Mouse (Mus musculus) heart, embryonic 11.5 days (tissue): ENCODE results near the gene Ing5. TPM values are rescaled to one million over a fixed set of nuclear protein-coding genes. Genes with fewer than 3 reads are reported as not detected.

Experiments
- ATAC-seq: fragments of 200-750 bp; cut with Nextera tagmentation; replicated peaks from 2 replicates; pipeline ENCODE4 v1.8.0; 2017; ENCODE audit warnings: moderate library complexity; ENCODE audit not compliant: insufficient number of reproducible peaks, low FRiP score, low TSS enrichment
- H3K27ac ChIP-seq: fragments of 300-500 bp; sonication (generic); 2 replicates; pipeline ENCODE4 v1.5.1; 2014; ENCODE audit warnings: mild to moderate bottlenecking, low read depth, low read length
- H3K27me3 ChIP-seq: fragments of 300-500 bp; sonication (generic); 2 replicates; pipeline ENCODE4 v1.6.1; 2014; ENCODE audit warnings: mild to moderate bottlenecking, low read length, mixed read lengths; ENCODE audit not compliant: control insufficient read depth, insufficient read depth
- H3K36me3 ChIP-seq: fragments of 300-500 bp; sonication (generic); 2 replicates; pipeline ENCODE4 v1.6.1; 2014; ENCODE audit warnings: mild to moderate bottlenecking, low read length, moderate library complexity, mixed read lengths; ENCODE audit not compliant: control insufficient read depth, insufficient read depth
- H3K4me1 ChIP-seq: fragments of 300-500 bp; sonication (generic); 2 replicates; pipeline ENCODE4 v1.6.1; 2014; ENCODE audit warnings: low read length; ENCODE audit not compliant: control insufficient read depth, insufficient read depth
- H3K4me2 ChIP-seq: fragments of 300-500 bp; sonication (generic); 2 replicates; pipeline ENCODE4 v1.6.1; 2014; ENCODE audit warnings: mild to moderate bottlenecking, moderate library complexity
- H3K4me3 ChIP-seq: fragments of 300-500 bp; sonication (generic); 2 replicates; pipeline ENCODE4 v1.5.1; 2014; ENCODE audit warnings: low read depth, low read length
- H3K9ac ChIP-seq: fragments of 300-500 bp; sonication (generic); 2 replicates; pipeline ENCODE4 v1.6.1; 2014; ENCODE audit warnings: mild to moderate bottlenecking, low read depth, low read length, moderate library complexity
- H3K9me3 ChIP-seq: fragments of 300-500 bp; sonication (generic); replicated peaks from 2 replicates; pipeline ENCODE4 v1.6.1; 2016; ENCODE audit warnings: low read length; ENCODE audit not compliant: control insufficient read depth
- WGBS: fragments of 180-500 bp; shearing (Covaris S2); extraction: QIAGEN DNeasy Blood & Tissue Kit; methylation state at CpG from one replicate; pipeline ENCODE4 v1.1.7; 2014; ENCODE audit not compliant: insufficient replicate concordance; 5-methylcytosine and 5-hydroxymethylcytosine counted together
- polyA plus RNA-seq: library from polyadenylated mRNA; unstranded; fragments of >200 nt; fragmentation: Nextera tagmentation; extraction: Ambion mirVana; gene quantifications from 2 replicates; pipeline ENCODE4 v1.2.1, GENCODE M21; 2014

The Ing5 gene
- polyA plus RNA-seq, 1 experiment from 2014 or later: 15.5 TPM

DNA sequence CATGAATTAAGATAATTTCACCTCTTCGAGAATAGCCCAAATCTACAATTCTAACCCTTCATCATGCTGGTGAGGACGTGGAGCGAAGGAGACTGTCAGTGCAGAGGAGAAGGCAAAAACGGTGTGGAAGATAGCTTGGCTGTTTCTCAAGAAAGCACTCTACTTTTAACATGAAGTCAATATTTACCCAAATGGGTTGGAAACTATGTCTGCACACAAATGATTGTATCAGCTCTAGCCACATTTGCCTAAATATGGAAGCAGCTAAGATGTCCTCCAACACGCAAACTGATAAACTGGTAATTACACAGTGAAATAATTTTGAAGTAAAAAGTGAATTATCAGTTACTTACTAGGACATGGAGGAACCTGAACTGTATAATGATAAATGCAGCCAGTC, 994 bp upstream of the Ing5 start:
- peaks cover 18% of the 10 kb centered on the region for H3K4me1 ChIP-seq
- peak overlapping the region; percentile 75; the same call in 1 of the 2 replicates for H3K4me3 ChIP-seq
- no peak overlapping the region for H3K9ac ChIP-seq
- H3K27ac ChIP-seq: peak overlapping the region; percentile 91; the same call in 1 of the 2 replicates
- peaks cover 13% of the 10 kb centered on the region for H3K36me3 ChIP-seq
- 79% methylated on average over 5 of the region's 5 CpGs for WGBS
- H3K9me3 ChIP-seq: no peaks in the 10 kb centered on the region
- H3K4me2 ChIP-seq: peak overlapping the region; percentile 81
- H3K27me3 ChIP-seq: no peaks in the 10 kb centered on the region
- no peak for ATAC-seq

GRCm38 (mm10) chr1:93804818-93805217, 1.1 kb downstream of the Ing5 start:
- Histone ChIP-seq H3K27me3 (no peaks in the 10 kb centered on the region), H3K4me2 (peak overlapping the region; percentile 81), H3K4me3 (peak overlapping the region; percentile 75), H3K9me3 (no peaks in the 10 kb centered on the region), H3K27ac (peak overlapping the region; percentile 97), H3K4me1 (peaks cover 18% of the 10 kb centered on the region), H3K36me3 (peaks cover 20% of the 10 kb centered on the region), H3K9ac (peak overlapping the region; percentile 91)
- 60% methylated on average over 4 of the region's 4 CpGs for WGBS
- ATAC-seq: no peak

DNA sequence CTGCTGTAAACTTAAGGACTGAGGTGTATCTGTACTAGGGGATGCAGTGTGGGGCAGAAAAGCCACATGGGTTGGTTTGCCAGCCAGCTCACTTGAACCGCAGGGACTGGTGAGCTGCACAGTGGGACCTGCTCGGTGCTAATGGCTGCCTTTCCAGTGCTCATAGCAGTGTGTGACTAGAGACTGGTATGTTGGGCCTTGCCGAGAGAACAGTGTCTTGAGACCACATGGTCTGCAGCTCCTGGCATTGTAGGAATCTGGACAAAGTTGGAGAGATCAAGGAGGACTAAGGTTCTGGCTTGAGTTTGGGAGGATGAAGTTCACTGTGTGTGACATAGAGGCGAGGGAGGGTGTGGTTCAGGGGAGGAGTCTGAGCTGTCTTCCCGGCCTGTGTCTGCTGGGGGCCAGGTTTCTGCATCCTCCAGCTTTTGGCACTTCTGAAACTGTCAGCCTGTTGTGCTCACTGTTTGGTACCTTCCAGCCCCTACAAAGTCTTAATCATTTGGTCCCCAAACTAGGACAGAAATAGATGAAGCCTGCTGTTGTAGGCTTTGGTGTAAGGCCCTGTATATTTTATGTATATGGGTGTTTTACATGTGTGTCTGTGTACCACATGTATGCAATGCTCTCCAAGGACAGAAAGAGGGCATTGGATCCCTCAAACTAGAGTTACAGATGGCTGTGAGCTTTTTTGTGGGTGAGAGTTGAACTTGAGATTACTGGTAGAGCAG, 1.6 kb downstream of the Ing5 start:
- Histone ChIP-seq H3K27ac (peak overlapping the region; percentile 97; the same call in 1 of the 2 replicates), H3K9me3 (no peaks in the 10 kb centered on the region), H3K4me3 (peak overlapping the region; percentile 75), H3K4me2 (peak overlapping the region; percentile 81), H3K36me3 (peaks cover 22% of the 10 kb centered on the region), H3K27me3 (no peaks in the 10 kb centered on the region), H3K4me1 (peaks cover 18% of the 10 kb centered on the region), H3K9ac (peak overlapping the region; percentile 22; the same call in 1 of the 2 replicates)
- no peak for ATAC-seq
- WGBS: 66% methylated on average over 5 of the region's 5 CpGs

- no peak for ATAC-seq
- Histone ChIP-seq H3K27ac (no peak overlapping the region), H3K36me3 (peaks cover 26% of the 10 kb centered on the region), H3K4me1 (peaks cover 14% of the 10 kb centered on the region; the same call in 1 of the 2 replicates), H3K27me3 (no peaks in the 10 kb centered on the region), H3K4me3 (no peak overlapping the region), H3K9ac (no peak overlapping the region), H3K4me2 (no peak overlapping the region), H3K9me3 (no peaks in the 10 kb centered on the region)
- 89% methylated on average over 4 of the region's 4 CpGs for WGBS
These were observed 5.1 kb downstream of the Ing5 start for GRCm38 (mm10) chr1:93808871-93809270.

GRCm38 (mm10) chr1:93810011-93810410, 6.2 kb downstream of the Ing5 start:
- Histone ChIP-seq H3K4me2 (no peak overlapping the region), H3K4me1 (peaks cover 8% of the 10 kb centered on the region; the same call in 1 of the 2 replicates), H3K27ac (no peak overlapping the region), H3K27me3 (no peaks in the 10 kb centered on the region), H3K4me3 (no peak overlapping the region), H3K36me3 (peaks cover 32% of the 10 kb centered on the region), H3K9me3 (no peaks in the 10 kb centered on the region), H3K9ac (no peak overlapping the region)
- 89% methylated on average over 3 of the region's 3 CpGs for WGBS
- ATAC-seq: no peak

GRCm38 (mm10) chr1:93811495-93812039, 7.8 kb downstream of the Ing5 start:
- H3K27me3 ChIP-seq: no peaks in the 10 kb centered on the region
- H3K9me3 ChIP-seq: no peaks in the 10 kb centered on the region
- peaks cover 36% of the 10 kb centered on the region for H3K36me3 ChIP-seq
- no peak overlapping the region for H3K4me3 ChIP-seq
- H3K27ac ChIP-seq: no peak overlapping the region
- no peaks in the 10 kb centered on the region for H3K4me1 ChIP-seq
- 86% methylated on average over 8 of the region's 8 CpGs for WGBS
- no peak overlapping the region for H3K9ac ChIP-seq
- H3K4me2 ChIP-seq: no peak overlapping the region
- ATAC-seq: no peak

- ATAC-seq: no peak
- Histone ChIP-seq H3K27ac (no peak overlapping the region), H3K9ac (no peak overlapping the region), H3K9me3 (no peaks in the 10 kb centered on the region), H3K4me2 (no peak overlapping the region), H3K4me1 (no peaks in the 10 kb centered on the region), H3K27me3 (no peaks in the 10 kb centered on the region), H3K36me3 (peaks cover 48% of the 10 kb centered on the region), H3K4me3 (no peak overlapping the region)
- 89% methylated on average over 8 of the region's 8 CpGs for WGBS
These were observed 14.2 kb downstream of the Ing5 start for GRCm38 (mm10) chr1:93817823-93818532.

GRCm38 (mm10) chr1:93818722-93819121, 15.0 kb downstream of the Ing5 start:
- H3K36me3 ChIP-seq: peaks cover 48% of the 10 kb centered on the region
- H3K4me1 ChIP-seq: no peaks in the 10 kb centered on the region
- no peak overlapping the region for H3K4me2 ChIP-seq
- no peak for ATAC-seq
- H3K27ac ChIP-seq: no peak overlapping the region
- no peak overlapping the region for H3K9ac ChIP-seq
- H3K9me3 ChIP-seq: no peaks in the 10 kb centered on the region
- H3K4me3 ChIP-seq: no peak overlapping the region
- 93% methylated on average over 7 of the region's 7 CpGs for WGBS
- no peaks in the 10 kb centered on the region for H3K27me3 ChIP-seq
